Mouse (Mus musculus) right cerebral cortex, adult 2 months (tissue): ENCODE data around the gene Tatdn3.

Experiments
- DNase-seq, 2 experiments: peaks; one replicate each; pipeline ENCODE4 v3.0.0; 2021 to 2022; ENCODE audit warnings: low spot score in 2 of 2

Tatdn3 gene

GRCm38 (mm10) chr1:191075199-191075883 is 12.6 kb upstream of the Tatdn3 start:
- peak; percentile 56 to 63 for DNase-seq

DNA sequence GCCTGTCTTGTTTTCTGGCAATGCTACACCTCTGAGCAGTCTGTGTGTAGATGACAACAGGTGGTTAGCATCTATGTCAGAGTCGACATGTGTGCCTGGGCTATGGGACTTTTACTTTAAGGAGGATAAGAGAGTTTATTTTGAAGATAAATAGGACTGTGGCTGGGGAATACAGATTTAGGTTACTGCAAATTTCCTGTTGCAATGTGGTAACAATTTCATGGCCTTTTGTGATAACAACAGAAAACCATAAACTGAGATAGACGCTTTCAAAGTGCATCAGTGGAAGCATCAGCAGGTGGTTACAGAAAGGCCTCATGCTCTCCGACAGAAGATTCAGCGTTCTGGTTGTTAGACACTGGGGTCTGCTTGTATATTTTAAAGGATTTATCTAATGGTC is 10.8 kb upstream of the Tatdn3 start:
- no peak for DNase-seq

DNA sequence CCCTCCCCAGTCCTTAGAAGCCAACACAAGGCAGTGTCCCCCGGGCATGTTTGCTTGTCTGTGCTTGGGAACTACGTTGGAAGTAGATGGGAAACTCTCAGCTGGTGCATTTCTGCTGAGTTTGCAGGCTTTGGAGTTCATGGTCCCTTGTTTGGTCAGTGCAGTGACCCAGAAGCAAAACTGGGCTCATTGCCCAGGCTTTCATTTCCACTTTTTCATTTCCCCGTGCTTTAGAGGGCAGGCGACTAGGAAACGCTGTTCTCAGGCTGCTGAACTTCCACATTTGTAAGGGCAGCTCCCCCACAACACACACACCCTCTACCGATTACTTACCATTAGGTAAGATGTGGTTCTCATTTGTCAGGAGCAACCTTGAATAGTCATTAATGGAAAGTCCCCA is 10.3 kb upstream of the Tatdn3 start:
- DNase-seq, result no peak

GRCm38 (mm10) chr1:191072329-191072913 is 9.7 kb upstream of the Tatdn3 start:
- DNase-seq, result no peak

DNA sequence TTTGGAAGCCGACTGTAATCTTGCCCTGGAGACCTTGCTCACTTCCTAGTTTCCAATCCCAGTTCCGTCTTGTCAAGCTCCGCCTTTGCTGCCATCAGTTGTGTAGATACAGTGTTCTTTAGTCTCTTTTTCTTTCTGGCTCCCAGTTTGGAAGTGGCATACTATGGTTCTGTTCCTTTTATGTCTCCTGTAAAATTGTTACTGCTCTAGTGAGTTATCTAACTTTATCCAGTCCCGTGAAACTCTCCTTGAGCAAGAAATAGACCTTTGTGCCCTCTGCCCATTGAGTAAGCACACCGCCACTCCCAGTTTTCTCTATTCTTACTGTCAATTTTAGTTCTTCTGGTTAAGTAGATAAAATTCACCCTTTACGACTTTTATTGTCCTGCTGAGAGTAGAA is 8.9 kb upstream of the Tatdn3 start:
- no peak for DNase-seq

DNA sequence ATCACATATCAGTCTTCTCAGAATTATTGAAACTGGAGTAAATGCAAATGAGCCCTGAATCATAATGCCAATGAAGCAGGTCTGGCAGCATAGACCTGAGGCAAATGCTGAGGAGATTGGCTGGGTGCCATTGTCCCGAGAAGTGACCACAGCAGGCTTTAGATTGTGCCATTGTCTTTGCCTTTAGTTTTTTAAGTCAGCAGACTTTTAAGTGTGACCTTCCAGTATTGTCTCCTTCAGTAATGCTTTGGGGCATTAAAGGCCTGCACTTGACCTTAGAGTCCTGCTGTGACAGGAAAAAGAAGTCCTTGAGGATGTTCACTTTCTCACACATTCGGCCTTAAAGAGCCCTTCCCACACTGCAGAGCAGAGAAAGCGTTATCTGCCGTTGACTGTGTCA is 7.5 kb upstream of the Tatdn3 start:
- DNase-seq, result no peak

DNA sequence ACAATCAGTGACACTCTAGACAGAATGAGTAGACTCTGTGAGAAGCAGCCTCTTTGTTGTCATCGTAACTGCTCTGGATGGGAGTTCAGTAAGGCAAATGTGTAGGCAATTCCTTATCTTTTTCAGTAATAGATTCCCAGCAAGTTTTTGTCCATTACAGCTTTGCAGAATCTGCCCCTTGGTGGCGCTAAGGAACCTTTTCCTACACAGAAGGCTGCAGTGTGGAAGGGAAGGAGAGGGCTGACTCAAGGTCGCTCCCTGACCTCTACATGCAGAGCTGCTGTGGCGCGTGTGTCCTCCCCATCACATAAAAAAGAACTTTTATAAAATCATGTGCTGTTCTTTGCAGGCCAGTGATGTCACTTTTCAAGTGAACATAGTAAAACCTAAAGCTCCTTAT is 5.6 kb upstream of the Tatdn3 start:
- DNase-seq, result no peak

DNA sequence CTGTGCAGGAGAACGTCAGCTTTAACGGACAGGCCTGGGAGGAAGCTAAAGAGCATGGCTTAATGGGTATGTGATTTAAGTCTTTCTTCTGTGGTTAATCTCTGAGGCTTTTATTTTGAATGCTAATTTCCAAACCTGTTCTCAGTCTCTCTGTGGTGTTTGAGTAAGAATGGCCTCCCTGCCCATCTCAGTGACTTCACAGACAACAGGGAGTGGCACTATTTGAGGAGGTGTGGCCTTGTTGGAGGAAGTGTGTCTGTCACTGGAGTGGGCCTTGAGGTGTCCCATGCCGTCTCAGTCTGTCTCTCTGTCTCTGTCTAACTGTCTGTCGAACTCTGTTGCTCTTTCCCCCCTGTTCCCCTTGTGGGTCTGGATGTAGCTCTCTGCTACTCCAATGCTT is 2.5 kb upstream of the Tatdn3 start:
- DNase-seq, result no peak

- DNase-seq, result no peak
Observed at GRCm38 (mm10) chr1:191064535-191064934, 1.8 kb upstream of the Tatdn3 start.

- DNase-seq, result no peak
Observed at GRCm38 (mm10) chr1:191063700-191064099, 968 bp upstream of the Tatdn3 start.

DNA sequence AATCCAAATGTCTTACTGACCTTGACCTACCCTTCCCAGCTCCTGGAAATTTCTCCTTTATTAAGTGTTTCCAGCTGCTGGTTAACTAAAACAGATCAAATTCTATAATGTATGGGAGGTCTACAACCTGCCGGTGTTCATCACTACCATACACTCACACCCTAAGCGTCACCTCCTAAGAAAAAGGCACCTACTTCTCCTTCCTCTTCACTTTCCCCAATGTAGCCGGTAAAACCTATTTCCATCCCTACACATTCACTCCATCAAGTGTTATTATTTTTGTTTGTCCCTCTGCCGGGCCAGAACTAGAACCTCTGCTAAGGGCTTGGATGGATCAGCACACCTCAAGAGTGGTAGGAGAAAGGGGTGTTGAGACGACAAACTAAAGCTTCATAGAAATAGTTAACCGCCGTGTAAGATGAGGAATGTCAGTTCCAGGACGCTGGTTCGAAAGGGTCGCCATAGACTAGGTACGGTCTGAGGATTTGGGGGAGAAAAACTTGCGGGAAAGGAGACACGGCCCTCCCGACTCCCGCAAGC is 421 bp downstream of the Tatdn3 start:
- DNase-seq, result no peak

DNA sequence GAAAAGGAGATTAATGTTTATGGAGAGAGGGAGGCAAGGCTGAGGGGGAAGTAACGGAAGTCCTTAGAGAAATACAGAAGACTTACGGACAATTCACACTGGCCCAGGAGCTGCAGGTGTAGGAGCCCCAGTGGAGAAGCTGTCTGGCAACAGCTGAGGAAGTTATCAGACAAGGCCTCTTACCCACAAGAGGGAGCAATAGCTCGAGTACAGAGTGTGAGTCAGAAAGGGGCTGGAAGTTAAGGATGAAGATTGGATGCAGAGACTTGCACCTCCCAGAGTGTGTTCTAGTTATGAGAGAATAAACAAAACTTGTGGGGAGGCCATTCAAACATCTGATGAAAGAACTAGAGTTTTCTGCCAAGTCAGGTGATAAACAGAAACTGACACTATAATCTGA is 5.3 kb downstream of the Tatdn3 start:
- DNase-seq, result no peak

- DNase-seq, result no peak
Observed at GRCm38 (mm10) chr1:191055533-191055873, 7.2 kb downstream of the Tatdn3 start.

DNA sequence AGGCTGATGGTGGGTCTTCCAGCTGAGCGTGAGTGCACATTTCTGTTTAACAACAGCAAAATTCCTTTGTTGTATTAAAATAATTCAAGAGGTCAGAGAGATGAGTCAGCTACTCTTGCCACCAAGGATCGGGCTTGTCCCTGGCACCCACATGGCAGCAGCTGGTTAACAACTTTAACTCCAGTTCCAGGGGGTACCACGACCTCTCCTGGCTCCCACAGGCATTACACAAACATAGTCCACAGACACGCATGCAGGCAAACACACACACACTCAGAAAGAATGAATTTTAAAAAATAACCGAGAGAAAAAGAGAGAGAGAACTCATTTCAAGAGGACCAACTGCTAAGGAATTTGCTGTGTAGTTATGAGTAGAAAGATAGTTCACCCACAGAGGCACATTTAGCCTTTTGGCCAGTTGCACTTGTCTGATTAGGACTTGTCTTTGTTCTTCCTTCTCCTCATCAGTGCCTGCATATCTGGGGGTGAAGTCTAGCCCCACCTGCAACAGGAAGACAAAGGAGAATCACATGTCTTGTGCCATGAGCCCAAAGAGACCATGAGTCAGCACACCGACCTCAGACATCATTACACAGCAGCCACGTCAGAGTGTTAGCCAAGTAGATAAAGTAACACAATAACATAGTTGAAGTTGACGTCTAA is 7.7 kb downstream of the Tatdn3 start:
- no peak for DNase-seq

- no peak for DNase-seq
Observed at GRCm38 (mm10) chr1:191053555-191053954, 9.2 kb downstream of the Tatdn3 start.

- DNase-seq, result no peak
Observed at GRCm38 (mm10) chr1:191046231-191046824, 16.4 kb downstream of the Tatdn3 start.

- no peak for DNase-seq
Observed at GRCm38 (mm10) chr1:191045264-191045663, 17.5 kb downstream of the Tatdn3 start.

DNA sequence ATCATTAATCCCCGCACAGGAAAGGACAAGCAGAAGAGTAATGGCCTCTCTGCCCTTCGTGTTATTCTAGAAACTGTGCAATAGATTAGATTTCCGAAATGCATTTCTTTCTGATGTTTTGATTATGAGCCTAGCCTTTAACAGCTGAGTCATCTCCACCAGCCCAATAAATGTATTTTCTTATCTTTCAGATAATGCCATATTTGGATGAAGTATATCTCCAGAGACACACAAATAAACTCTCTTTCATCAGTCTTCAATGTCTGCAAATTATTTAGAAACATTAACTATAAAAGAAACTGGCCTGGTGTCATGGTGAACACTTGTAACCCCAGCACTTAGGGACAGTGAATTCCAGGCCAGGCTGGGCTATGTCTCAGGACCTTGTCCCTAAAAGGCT is 20.0 kb downstream of the Tatdn3 start:
- no peak for DNase-seq

- no peak for DNase-seq
Observed at GRCm38 (mm10) chr1:191042106-191042505, 20.6 kb downstream of the Tatdn3 start.

DNA sequence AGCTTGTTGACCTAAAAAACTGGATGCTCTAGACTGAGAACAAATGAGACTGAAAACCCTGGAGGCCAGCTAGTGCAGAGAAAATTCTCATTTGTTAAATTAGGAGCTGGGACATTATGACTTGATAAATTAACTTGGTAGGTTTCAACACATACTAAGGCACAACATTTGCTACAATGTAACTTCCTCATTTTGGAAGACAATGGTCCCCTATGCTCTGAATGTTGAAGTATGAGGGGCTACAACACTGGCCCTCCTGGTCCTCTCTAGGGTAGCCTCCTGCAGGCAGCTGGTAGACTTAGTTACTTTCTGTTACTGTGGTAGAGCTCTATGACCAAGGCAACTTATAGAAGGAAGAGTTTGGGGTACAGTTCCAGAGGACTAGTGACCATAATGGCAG is 21.4 kb downstream of the Tatdn3 start:
- no peak for DNase-seq

DNA sequence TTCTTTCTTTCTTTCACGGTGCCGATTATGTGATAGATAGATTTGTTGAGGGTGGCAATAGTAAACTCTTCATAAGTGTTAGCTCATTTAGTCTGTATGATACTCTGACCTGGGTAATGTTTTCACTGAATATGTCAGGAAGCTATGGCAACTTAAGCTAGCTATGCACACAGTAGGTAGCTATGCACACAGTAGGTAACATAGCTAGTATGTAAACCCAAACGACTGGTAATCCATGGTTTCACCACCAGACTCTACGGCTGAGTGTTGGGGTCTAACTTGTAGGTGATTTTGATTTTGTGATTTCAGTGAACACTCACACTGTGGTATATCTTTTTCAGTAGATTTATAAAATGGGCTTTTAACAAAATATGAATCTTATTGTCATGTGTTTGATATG is 24.7 kb downstream of the Tatdn3 start:
- DNase-seq, result no peak

GRCm38 (mm10) chr1:191036554-191037334 is 26.0 kb downstream of the Tatdn3 start, which contains the start of gene Spata45:
TSS of gene Spata45 (plus strand) at chr1:191036639.
- no peak for DNase-seq
